Mouse (Mus musculus) mouse embryonic stem cell (cell line): ENCODE measurements around the gene Klf12.
"Not testable (repeated sequence)": the region's sequence is repeated elsewhere in the genome, so short reads cannot be mapped to it uniquely, and the experiment has no call there.

Experiments used
- in situ Hi-C, 2 experiments: fragments of 300-500 bp; cut with MboI; formaldehyde crosslinking; loops; 1 replicate in 1 of 2; 3 replicates in 1 of 2; pipeline ENCODE4 v1.14.3; 2019 to 2020; ENCODE audit warnings: low sequenced_read_pairs in 2 of 2, low pct_unique_long_range_greater_than_20kb in 1 of 2, mixed read lengths in 1 of 2; ENCODE audit not compliant: unreplicated experiment in 1 of 2

Klf12 gene

GRCm38 (mm10) chr14:99853769-99854466 is 430.6 kb downstream of the Klf12 start:
- in situ Hi-C loops: not testable (repeated sequence)

- in situ Hi-C loops: no loop called here
Observed at GRCm38 (mm10) chr14:99850350-99850749, 434.1 kb downstream of the Klf12 start.

DNA sequence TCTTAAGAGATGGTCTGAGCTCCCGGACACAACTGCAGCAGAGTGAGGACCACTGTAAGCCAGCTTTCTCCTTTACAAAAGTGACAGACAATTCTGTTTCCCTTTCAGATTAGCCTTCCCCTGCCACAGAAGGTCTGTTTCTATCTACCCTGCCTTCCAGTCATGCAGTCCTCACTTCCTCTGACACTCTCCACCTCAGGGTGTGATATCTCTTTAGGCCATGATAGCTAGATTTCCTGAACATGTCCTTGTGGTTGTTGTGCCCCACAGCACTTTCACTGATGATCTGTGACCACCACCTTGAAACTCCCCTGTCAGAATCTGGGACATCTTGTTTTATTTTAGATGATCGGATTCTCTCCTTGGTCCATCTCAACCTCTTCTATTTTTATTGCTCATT is 437.0 kb downstream of the Klf12 start:
- in situ Hi-C loops: no loop called here

- in situ Hi-C loops: no loop called here
Observed at GRCm38 (mm10) chr14:99826713-99827112, 457.8 kb downstream of the Klf12 start.
